Mouse (Mus musculus): ENCODE data around the gene Fam193a. TPM values are rescaled to one million over a fixed set of nuclear protein-coding genes. Genes with fewer than 3 reads are reported as not detected.

Gene Fam193a
- polyA plus RNA-seq, 1 experiment from 2014 or later, result 14.1 TPM

DNA sequence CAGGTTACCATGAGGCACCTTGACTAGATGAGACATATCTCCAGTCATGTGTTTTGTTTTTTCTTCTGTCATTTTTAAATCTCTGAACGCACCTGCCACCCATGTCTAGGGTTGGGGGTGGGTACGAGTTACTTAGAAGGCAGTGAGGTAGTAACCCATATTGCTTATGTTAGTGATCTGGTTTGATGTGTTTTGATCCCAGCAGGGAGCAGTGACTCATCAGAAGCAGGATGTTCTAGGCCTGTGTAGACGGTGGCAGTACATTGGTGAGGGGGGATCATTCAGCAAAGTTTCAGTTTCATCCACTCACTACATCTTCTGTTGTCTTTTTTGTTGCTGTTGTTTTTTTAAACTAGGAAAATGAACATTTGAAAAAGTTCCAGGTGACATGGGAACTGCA lies 61.0 kb downstream of the Fam193a start:
- no peak for ATAC-seq
- no peak overlapping the region for H3K27ac ChIP-seq (ENCODE audit: low read length)
- WGBS, result 89% methylated on average over 3 of the region's 3 CpGs
- peaks cover 27% of the 10 kb centered on the region for H3K36me3 ChIP-seq (ENCODE audit: control insufficient read depth, insufficient read depth, low read length)
- no peaks in the 10 kb centered on the region for H3K9me3 ChIP-seq (replicated peaks; ENCODE audit: control insufficient read depth, low read length, poor library complexity, severe bottlenecking)
- no peak overlapping the region for H3K4me3 ChIP-seq (ENCODE audit: low read depth, low read length)
- no peaks in the 10 kb centered on the region for H3K4me1 ChIP-seq (ENCODE audit: control insufficient read depth, insufficient read depth, low read length)
- no peak overlapping the region for H3K4me2 ChIP-seq (ENCODE audit: low read length)
- no peaks in the 10 kb centered on the region for H3K27me3 ChIP-seq (ENCODE audit: control insufficient read depth, insufficient read depth, low read depth, low read length)
- no peak overlapping the region for H3K9ac ChIP-seq (ENCODE audit: low read depth, low read length)

DNA sequence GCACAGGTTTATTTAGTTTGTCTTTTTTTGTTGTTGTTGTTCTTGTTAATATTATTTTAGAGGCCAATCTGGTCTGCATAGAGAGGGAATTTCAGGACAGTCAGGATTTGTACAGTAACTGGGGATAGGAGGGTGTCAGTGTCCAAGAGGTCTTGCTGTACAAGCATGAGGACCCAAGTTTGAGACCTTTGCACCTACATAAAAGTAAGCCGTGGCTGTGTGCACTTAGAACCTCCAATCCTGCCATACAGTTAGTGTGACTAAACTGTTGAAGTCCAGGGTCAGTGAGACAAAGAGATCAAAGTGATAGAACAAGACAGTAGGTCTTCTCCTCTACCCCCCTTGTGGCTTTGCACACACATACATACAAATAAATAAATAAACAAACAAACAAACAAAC lies 64.1 kb downstream of the Fam193a start:
- Histone ChIP-seq H3K9me3 (replicated peaks; ENCODE audit: control insufficient read depth, low read length, poor library complexity, severe bottlenecking) (no peaks in the 10 kb centered on the region), H3K27ac (ENCODE audit: low read length) (no peak overlapping the region), H3K4me1 (ENCODE audit: control insufficient read depth, insufficient read depth, low read length) (no peaks in the 10 kb centered on the region), H3K4me3 (ENCODE audit: low read depth, low read length) (no peak overlapping the region), H3K36me3 (ENCODE audit: control insufficient read depth, insufficient read depth, low read length) (peaks cover 20% of the 10 kb centered on the region), H3K9ac (ENCODE audit: low read depth, low read length) (no peak overlapping the region), H3K4me2 (ENCODE audit: low read length) (no peak overlapping the region), H3K27me3 (ENCODE audit: control insufficient read depth, insufficient read depth, low read depth, low read length) (no peaks in the 10 kb centered on the region)
- ATAC-seq, result no peak
- WGBS, result 91% methylated on average over 1 of the region's 1 CpGs

DNA sequence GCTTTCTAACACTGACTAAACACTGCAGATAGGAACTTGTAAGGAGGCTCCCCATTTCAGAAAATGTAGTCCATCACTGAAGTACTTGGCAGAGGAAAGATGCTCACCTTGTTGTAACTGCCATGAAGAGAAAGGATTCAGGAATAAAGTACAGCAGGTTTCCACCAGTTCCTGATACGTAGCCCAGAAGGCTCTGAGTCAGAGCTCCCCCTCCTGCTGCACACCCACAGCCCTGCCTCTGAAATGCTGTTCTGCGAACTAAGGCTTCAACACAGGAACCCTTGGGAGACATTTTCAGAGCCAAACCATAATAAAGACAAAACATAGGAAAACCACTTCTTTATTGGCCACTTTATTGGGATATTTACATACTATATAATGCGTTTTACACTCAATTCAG lies 64.5 kb downstream of the Fam193a start:
- 95% methylated on average over 3 of the region's 3 CpGs for WGBS
- Histone ChIP-seq H3K4me1 (ENCODE audit: control insufficient read depth, insufficient read depth, low read length) (no peaks in the 10 kb centered on the region), H3K36me3 (ENCODE audit: control insufficient read depth, insufficient read depth, low read length) (peaks cover 20% of the 10 kb centered on the region)

DNA sequence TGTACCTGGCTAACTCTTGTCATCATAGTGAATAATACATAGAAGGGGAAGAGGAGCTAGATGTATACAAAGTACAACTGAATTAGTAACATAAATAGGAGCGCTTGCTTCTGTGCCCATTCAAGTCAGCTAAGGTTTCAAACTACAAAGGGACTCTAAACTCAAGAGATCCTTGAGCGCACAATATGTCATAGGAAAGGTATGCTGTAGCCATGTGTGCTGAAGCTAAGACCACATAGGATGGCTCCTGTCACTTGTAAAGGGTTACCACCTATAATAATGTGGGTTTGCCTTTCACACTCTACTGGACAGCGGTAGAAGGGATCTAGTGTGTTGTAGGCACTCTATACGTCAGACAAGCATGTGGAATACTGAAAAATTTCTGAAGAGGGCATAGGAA lies 68.3 kb downstream of the Fam193a start:
- peaks cover 29% of the 10 kb centered on the region for H3K36me3 ChIP-seq (ENCODE audit: control insufficient read depth, insufficient read depth, low read length)
- H3K4me3 ChIP-seq (ENCODE audit: low read depth, low read length), result no peak overlapping the region
- H3K27me3 ChIP-seq (ENCODE audit: control insufficient read depth, insufficient read depth, low read depth, low read length), result no peaks in the 10 kb centered on the region
- no peak overlapping the region for H3K4me2 ChIP-seq (ENCODE audit: low read length)
- H3K9ac ChIP-seq (ENCODE audit: low read depth, low read length), result no peak overlapping the region
- WGBS, result 98% methylated on average over 4 of the region's 4 CpGs
- H3K4me1 ChIP-seq (ENCODE audit: control insufficient read depth, insufficient read depth, low read length), result no peaks in the 10 kb centered on the region
- H3K27ac ChIP-seq (ENCODE audit: low read length), result no peak overlapping the region
- ATAC-seq, result no peak
- no peaks in the 10 kb centered on the region for H3K9me3 ChIP-seq (replicated peaks; ENCODE audit: control insufficient read depth, low read length, poor library complexity, severe bottlenecking)

More for the DNA sequence above, 64.5 kb downstream of the Fam193a start:
- Histone ChIP-seq H3K27me3 (ENCODE audit: control insufficient read depth, insufficient read depth, low read depth, low read length) (no peaks in the 10 kb centered on the region), H3K4me3 (ENCODE audit: low read depth, low read length) (no peak overlapping the region), H3K27ac (ENCODE audit: low read length) (no peak overlapping the region), H3K4me2 (ENCODE audit: low read length) (no peak overlapping the region), H3K9ac (ENCODE audit: low read depth, low read length) (no peak overlapping the region), H3K9me3 (replicated peaks; ENCODE audit: control insufficient read depth, low read length, poor library complexity, severe bottlenecking) (no peaks in the 10 kb centered on the region)
- no peak for ATAC-seq

DNA sequence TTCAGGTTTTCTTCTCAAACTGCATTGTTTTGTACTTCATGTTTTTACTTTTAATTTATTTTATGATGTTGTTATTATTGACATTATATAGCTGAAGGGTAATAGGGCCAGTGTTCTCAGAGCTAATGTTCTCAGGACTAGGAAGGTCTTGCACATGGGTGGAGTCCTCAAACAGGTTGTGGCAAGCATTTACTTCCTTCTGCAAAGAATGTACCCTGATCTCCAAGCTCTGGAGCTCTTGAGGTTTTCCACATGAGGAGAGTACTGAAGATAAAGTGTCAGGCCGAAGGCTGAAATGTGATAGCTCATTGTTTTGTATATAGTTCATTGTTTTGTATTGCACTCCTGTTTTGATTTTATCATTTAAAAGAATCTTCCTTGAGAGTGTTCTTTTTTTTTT lies 68.9 kb downstream of the Fam193a start:
- H3K9me3 ChIP-seq (replicated peaks; ENCODE audit: control insufficient read depth, low read length, poor library complexity, severe bottlenecking), result no peaks in the 10 kb centered on the region
- H3K27ac ChIP-seq (ENCODE audit: low read length), result no peak overlapping the region
- H3K4me2 ChIP-seq (ENCODE audit: low read length), result no peak overlapping the region
- no peaks in the 10 kb centered on the region for H3K4me1 ChIP-seq (ENCODE audit: control insufficient read depth, insufficient read depth, low read length)
- no peaks in the 10 kb centered on the region for H3K27me3 ChIP-seq (ENCODE audit: control insufficient read depth, insufficient read depth, low read depth, low read length)
- H3K36me3 ChIP-seq (ENCODE audit: control insufficient read depth, insufficient read depth, low read length), result peaks cover 28% of the 10 kb centered on the region
- 93% methylated on average over 1 of the region's 1 CpGs for WGBS
- H3K9ac ChIP-seq (ENCODE audit: low read depth, low read length), result no peak overlapping the region
- ATAC-seq, result no peak
- H3K4me3 ChIP-seq (ENCODE audit: low read depth, low read length), result no peak overlapping the region

DNA sequence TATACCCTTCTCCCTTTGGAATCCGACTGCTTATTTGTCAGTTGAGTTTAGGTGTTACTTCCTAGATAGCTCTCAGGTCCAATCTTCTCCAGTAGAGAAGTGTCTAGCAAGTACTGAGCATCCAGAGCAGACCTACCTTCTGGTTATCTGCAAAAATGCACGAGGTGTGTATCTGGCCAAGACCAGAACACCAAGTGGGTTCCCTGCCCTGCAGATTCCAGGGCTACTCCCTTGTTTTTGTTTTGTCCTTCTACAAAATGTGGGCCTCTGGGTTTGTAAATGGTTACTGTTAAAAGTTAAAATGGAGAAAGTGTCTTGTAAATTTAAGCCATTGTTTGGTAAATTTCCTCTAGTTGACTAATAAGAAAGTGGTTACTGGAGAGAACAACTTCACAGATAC lies 70.0 kb downstream of the Fam193a start:
- Histone ChIP-seq H3K4me1 (ENCODE audit: control insufficient read depth, insufficient read depth, low read length) (no peaks in the 10 kb centered on the region), H3K27ac (ENCODE audit: low read length) (no peak overlapping the region), H3K9me3 (replicated peaks; ENCODE audit: control insufficient read depth, low read length, poor library complexity, severe bottlenecking) (no peaks in the 10 kb centered on the region), H3K9ac (ENCODE audit: low read depth, low read length) (no peak overlapping the region), H3K27me3 (ENCODE audit: control insufficient read depth, insufficient read depth, low read depth, low read length) (no peaks in the 10 kb centered on the region), H3K4me2 (ENCODE audit: low read length) (no peak overlapping the region), H3K4me3 (ENCODE audit: low read depth, low read length) (no peak overlapping the region), H3K36me3 (ENCODE audit: control insufficient read depth, insufficient read depth, low read length) (peaks cover 30% of the 10 kb centered on the region)
- WGBS, result 89% methylated on average over 2 of the region's 2 CpGs
- ATAC-seq, result no peak

DNA sequence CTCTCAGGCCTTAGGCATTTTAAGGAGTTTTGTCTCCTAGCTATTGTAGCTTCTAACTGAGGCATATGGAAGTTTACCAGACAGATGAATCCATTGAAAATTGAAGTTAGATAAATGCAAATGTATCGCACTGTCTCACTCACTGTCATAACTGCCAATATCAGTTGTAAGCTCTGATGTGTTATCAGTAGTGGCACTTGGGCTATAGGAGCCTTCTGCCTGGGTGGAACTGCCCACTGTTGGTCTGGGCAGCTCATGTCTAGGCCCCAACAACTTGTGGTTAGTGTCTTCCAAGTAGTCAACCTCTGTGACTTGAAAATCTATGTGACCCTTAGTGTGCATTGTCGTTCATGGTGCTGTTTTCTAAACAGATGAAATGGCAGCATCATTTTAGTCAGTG lies 72.1 kb downstream of the Fam193a start:
- Histone ChIP-seq H3K27me3 (ENCODE audit: control insufficient read depth, insufficient read depth, low read depth, low read length) (no peaks in the 10 kb centered on the region), H3K36me3 (ENCODE audit: control insufficient read depth, insufficient read depth, low read length) (peaks cover 26% of the 10 kb centered on the region), H3K9ac (ENCODE audit: low read depth, low read length) (no peak overlapping the region), H3K27ac (ENCODE audit: low read length) (no peak overlapping the region), H3K9me3 (replicated peaks; ENCODE audit: control insufficient read depth, low read length, poor library complexity, severe bottlenecking) (no peaks in the 10 kb centered on the region), H3K4me3 (ENCODE audit: low read depth, low read length) (no peak overlapping the region), H3K4me2 (ENCODE audit: low read length) (no peak overlapping the region), H3K4me1 (ENCODE audit: control insufficient read depth, insufficient read depth, low read length) (no peaks in the 10 kb centered on the region)
- WGBS, result 97% methylated on average over 2 of the region's 2 CpGs
- ATAC-seq, result no peak

DNA sequence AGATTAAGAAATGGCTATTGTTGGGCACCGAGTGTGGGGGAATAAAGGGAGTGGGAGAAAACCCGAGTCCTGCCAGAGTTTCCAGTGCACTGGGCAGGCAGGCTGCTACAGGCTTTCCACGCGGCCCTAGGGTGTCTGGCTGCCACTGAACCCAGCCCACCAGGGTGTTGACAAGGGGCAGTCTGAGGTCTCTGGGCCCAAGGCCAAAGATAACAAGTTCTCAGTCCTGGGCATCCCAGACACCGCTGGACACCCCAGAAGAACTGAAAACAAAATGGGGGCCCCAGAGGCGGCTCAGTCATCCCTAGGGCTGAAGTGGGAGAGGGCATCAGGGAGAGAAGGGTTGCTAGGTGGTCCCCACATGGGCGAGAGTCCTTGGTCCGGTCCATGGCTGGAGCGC lies 76.5 kb downstream of the Fam193a start:
- Histone ChIP-seq H3K4me1 (ENCODE audit: control insufficient read depth, insufficient read depth, low read length) (no peaks in the 10 kb centered on the region), H3K9ac (ENCODE audit: low read depth, low read length) (no peak overlapping the region), H3K27ac (ENCODE audit: low read length) (no peak overlapping the region), H3K4me2 (ENCODE audit: low read length) (no peak overlapping the region), H3K4me3 (ENCODE audit: low read depth, low read length) (no peak overlapping the region), H3K9me3 (replicated peaks; ENCODE audit: control insufficient read depth, low read length, poor library complexity, severe bottlenecking) (no peaks in the 10 kb centered on the region), H3K27me3 (ENCODE audit: control insufficient read depth, insufficient read depth, low read depth, low read length) (no peaks in the 10 kb centered on the region), H3K36me3 (ENCODE audit: control insufficient read depth, insufficient read depth, low read length) (peaks cover 21% of the 10 kb centered on the region)
- WGBS, result 85% methylated on average over 9 of the region's 9 CpGs
- ATAC-seq, result no peak

DNA sequence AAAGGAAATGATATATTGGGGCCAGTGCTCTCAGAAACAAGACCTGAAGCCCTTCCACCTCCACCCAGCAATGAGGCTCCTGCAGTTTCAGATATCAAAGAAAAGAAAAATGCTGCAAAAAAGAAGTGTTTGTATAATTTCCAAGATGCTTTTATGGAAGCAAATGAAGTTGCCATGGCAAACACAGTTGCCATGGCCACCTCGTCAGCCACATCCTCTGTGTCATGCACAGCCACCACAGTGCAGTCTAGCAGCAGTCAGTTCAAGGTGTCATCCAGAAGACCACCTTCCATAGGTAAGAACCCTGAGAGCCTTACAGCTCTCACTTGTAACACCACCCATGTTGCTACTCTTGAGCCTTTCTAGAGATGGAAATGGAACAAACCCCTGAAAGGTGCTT lies 89.3 kb downstream of the Fam193a start:
- Histone ChIP-seq H3K27ac (ENCODE audit: low read length) (no peak overlapping the region), H3K4me3 (ENCODE audit: low read depth, low read length) (no peak overlapping the region), H3K27me3 (ENCODE audit: control insufficient read depth, insufficient read depth, low read depth, low read length) (no peaks in the 10 kb centered on the region), H3K36me3 (ENCODE audit: control insufficient read depth, insufficient read depth, low read length) (peaks cover 36% of the 10 kb centered on the region), H3K9ac (ENCODE audit: low read depth, low read length) (no peak overlapping the region), H3K4me1 (ENCODE audit: control insufficient read depth, insufficient read depth, low read length) (no peaks in the 10 kb centered on the region), H3K4me2 (ENCODE audit: low read length) (no peak overlapping the region), H3K9me3 (replicated peaks; ENCODE audit: control insufficient read depth, low read length, poor library complexity, severe bottlenecking) (no peaks in the 10 kb centered on the region)
- ATAC-seq, result no peak
- WGBS, result 87% methylated on average over 1 of the region's 1 CpGs

DNA sequence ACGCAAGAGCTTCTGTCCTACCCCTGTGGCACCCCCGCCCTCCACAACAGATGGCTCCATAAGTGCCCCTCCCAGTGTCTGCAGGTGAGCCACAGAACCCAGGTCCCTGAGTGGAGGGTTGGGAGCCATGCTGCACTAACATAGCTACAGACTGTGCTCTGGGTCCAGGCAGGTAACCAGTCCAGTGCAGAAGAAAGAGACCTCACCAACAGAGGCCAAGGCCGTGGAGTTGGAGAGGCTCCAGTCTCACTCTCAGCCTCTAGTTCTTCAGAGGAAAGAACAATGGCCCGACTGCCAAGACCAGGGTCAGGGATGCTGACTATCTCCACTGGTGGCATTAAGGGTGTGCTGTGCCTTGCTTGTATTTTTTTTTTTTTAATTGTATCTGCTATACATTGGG lies 91.6 kb downstream of the Fam193a start:
- Histone ChIP-seq H3K9ac (ENCODE audit: low read depth, low read length) (no peak overlapping the region), H3K36me3 (ENCODE audit: control insufficient read depth, insufficient read depth, low read length) (peaks cover 51% of the 10 kb centered on the region), H3K9me3 (replicated peaks; ENCODE audit: control insufficient read depth, low read length, poor library complexity, severe bottlenecking) (no peaks in the 10 kb centered on the region), H3K27ac (ENCODE audit: low read length) (no peak overlapping the region), H3K27me3 (ENCODE audit: control insufficient read depth, insufficient read depth, low read depth, low read length) (no peaks in the 10 kb centered on the region), H3K4me2 (ENCODE audit: low read length) (no peak overlapping the region), H3K4me3 (ENCODE audit: low read depth, low read length) (no peak overlapping the region), H3K4me1 (ENCODE audit: control insufficient read depth, insufficient read depth, low read length) (no peaks in the 10 kb centered on the region)
- no peak for ATAC-seq
- 98% methylated on average over 4 of the region's 4 CpGs for WGBS

Measured in midbrain, embryonic 16.5 days (tissue).